Mouse (Mus musculus) monocyte, adult 2 months (primary cell): ENCODE data around the gene Tenm1.

ENCODE experiments used
- DNase-seq, 2 experiments: peaks; one replicate each; pipeline ENCODE4 v3.0.0; 2022; ENCODE audit warnings: low spot score in 2 of 2, low read depth in 1 of 2

Gene Tenm1

DNA sequence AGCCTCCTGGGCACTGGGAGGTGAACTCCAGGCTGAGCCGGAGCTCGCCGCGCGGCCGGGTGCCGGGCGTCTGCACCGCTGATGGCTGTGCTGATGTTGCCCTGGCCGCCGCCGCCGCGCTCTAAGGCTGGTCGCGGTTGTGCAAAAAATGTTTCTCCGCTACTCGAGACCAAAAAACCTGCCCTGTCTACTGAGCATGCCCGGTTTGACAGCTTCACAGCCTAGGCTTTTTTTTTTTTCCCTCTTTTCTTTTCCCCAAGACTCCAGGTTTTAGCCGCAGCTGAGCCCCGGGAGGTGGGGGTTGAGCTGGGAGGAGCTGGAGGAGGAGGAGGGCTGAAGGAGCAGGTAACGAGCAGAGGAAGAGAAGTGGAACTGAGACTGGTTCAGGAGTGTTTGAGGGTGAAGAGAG lies at the start of gene Tenm1:
Tenm1 (minus strand) TSS at position 272 of the 409 bp plus-strand sequence.
- no peak for DNase-seq

DNA sequence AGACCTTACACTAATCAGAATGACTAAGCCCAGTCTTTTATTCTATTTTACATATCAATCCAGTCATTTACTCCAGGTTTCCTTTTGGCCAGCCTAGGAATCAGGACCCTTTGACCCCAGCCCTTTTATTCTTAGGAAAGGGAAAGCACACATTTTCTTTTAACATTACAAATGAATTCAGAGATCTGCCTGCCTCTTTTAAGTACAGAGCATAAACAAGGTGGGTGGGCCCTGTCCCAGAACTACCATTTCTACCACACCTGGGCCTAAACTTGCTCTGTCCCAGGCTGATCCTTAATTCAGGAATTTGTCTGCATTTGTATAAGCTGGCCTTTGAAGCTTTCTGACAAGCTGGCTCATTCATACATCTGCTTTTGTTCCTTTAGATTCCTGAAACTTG lies 38.4 kb upstream of the Tenm1 start:
- no peak for DNase-seq

DNA sequence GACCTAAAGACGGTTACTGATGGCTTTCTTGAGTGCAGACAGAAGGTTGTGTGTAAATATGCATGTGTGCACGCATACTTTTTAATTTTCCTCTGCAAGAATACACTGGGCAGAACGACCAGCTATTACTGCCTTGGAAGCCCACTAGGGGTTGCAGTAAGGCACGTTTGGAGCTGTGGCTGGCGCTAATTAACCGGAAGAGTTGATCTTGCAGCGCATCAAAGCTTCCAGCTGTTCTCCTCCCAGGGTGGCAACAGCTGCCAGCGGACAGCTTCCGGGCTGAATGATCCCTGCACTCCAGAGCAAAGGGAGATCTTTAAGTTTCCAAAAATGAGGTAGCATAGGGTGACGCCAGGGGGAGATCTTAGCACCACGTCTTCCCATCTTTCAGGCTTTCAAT lies 1.7 kb upstream of the Tenm1 start:
- DNase-seq = no peak

DNA sequence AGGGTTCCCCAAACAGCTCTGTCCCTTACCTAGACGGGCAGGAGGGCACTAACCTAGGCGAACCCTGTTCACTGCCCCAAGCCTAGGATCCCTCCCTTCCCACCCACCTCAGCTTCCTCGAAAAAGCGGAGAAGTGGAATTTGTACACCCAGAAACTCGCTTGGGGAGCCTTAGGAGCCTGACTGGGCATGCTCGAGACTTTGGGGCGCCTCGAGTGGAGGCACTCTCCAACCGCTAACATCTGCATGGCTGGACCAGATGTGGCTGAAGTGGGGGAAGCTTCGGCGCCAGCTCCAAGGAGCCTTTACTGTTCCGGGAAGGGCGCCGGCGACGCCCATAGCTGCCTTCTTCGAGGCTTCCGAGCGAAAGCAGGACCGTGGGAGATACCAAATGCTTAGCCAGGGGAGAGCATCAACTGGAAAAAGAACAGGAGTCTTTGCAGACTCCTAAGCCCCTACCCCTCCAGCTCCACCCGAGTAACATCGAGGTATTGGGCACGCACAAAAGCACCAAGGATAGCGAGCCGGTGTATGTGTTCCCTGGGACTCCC lies 1.1 kb upstream of the Tenm1 start:
- DNase-seq = no peak

DNA sequence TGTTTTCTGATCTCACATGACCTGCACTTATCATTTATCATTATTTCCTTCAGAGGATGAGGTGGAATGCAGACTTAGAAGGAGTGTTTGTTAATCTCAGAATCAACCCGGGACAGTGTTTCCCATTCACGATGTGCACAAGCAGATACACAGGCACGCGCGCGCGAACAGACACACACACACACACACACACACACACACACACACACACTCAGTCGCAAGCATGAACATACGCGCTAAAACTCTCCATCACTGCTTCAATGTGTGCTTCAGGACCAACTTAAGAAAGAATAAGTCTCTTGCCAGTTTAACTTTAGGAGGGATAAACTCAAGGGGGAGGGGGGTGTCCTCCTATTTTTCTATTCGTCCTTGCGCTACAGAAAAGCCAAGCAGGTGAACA lies 411 bp upstream of the Tenm1 start:
- no peak for DNase-seq

DNA sequence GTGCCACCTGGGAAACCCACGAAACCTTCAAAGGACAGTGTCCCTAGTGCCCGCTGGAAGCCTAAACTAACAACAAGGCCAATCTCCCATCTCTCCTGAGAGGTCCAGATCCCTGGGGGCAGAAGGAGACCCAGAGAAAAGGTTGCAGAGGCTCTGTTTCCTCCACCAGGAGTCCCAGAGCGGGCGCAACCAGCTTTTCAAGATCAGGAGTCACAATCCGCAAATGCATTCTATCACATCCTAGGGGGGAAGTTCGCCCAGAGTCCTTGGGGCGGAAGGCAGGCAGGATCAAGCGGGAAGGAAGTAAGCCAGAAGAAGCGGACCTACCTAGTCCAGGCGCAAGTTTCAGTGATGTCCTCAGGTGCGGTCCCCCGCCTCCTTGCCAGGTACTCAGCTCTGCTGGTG lies 963 bp downstream of the Tenm1 start:
- DNase-seq = no peak

DNA sequence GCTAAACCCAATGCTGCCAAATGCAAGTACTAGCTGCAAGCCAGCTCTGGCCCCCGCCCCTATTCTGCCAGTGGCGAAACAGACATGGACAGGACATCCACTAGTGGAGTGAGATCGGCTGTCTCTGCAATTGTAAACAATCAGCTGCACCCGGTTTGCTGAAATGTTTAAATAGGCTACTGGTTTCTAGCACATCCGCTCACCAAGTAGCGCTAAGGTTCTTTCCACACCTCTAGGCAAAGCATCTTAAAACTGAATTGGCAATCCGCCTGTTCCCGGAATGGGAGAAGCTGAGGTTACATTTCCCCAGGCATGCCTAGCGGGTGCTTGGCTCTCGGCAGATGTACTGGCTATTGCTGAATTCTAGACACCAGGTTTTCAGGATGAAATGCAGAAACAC lies 1.8 kb downstream of the Tenm1 start:
- DNase-seq = no peak

DNA sequence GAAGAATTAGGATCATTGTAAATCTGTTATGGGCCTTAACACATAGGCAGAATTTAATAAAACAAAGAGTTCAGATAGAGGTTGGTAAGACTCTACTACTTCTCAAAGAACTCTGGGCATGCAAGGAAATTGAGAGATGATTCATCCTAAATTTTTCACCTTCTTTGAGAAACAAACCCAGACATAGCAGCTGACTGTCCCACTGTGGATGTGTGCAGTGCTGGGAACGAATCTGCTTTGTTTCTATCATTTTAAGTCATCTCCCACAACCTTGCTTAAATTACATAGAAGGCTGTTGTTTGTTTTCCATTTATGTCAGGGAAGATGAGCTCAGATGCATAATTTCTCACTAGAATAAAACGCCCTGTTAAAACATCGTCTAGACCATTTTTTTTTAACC lies 31.0 kb downstream of the Tenm1 start:
- DNase-seq = no peak

DNA sequence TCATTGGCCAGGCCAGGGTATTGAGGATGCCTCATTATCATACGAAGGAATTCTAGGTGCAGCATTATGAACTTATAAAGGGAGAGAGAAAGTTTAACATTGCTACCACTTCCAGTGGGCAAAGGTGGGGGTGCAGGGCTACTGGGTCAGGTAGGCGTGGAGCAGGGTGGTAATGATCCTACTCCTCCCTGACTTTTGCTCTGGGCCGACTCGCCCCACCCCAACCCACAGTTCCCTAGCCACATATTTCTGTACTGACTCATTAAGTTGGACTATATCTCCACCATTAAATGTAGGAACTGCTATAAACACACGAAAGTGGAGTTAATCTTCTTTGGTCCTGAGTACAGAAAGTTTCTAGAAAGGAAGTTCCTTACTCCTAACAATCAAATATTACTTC lies 40.8 kb downstream of the Tenm1 start:
- no peak for DNase-seq

DNA sequence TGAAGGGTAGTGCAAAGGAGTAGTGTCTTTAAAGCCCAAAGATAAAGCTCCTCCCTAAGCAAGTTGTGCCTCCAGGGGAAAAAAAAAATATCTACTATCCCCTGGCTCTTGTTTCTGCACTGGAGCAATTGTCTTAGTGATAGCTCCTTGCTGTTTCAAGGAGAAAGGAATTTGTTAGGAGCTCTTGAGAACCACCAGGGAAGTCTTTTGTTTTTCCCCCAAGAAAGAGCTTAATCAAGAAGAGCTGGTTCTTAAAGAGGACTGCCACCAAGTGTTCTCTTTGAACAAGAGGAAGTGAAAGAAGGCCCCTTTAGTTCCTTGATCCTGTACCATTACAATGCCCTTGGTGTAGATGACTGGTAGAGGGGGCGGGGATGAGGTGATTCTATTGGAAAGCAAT lies 56.4 kb downstream of the Tenm1 start:
- DNase-seq = no peak

DNA sequence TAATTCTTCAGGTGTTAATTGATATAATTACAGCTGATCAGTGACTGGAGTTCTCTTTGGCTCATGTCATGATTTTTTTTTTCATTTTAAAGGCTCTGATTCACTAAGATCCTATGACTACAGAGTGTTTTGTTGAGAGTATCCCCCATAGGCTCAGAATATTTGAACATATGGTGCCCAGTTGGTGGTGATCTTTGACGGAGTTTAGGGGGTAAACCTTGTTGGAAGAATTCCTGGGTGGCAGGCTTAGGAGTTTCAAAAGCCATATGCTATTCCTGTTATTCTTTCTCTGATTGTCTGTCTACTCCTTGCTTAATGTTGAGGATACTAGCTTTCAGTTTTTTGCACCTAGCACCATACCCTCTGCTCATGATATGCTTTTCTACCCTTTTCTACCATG lies 109.6 kb downstream of the Tenm1 start:
- no peak for DNase-seq

DNA sequence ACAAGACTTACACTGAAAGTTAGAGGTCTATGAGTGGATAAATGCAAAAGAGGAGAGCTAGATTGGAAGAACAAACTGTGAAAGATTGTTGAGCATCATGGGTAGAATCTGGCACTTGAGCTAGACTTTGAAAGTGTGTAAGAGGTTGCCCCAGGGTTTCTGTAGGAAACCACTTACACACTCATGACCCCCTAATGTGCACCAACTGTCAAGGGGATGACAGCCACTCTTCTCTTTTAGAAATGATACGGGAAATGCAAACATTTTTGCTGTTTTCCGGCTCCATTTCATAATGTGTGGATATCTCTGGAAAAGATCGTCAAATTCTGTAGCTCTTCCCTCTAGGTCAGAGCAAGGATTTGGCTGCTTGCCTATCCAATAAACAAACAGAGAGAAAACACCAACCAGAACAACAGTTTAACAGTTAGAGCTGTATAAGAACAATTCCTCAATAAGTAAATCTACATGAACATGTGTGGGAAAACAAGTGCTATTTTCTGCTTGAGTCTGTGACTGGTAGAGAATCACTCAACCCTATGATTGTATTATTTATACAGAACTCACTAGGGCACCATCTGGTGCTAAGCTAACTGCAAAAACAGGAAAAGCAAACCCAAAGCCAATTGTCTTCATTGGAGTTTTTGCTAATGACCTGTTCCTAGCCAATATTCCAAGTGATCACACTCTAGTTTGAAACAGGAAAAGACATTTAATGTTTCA lies 111.0 kb downstream of the Tenm1 start:
- DNase-seq = no peak

DNA sequence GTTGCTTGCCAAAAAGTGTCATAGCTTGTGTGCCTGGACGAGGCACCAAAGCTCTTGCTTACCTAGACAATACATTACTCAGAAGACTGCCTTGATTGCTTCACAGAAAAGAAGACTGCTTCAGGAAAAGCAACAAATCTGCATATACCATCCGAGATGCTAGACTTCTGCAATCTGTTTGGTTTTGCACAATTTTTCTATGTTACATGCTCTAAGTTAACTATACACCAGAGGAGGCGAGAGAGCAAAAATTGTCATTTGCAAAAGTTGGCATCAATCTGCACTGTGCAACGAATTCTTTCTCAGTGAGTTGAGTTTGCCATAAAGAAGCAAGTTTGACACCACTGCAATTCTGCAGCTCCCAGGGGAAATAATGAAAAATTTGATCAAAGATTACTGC lies 193.1 kb downstream of the Tenm1 start:
- no peak for DNase-seq

DNA sequence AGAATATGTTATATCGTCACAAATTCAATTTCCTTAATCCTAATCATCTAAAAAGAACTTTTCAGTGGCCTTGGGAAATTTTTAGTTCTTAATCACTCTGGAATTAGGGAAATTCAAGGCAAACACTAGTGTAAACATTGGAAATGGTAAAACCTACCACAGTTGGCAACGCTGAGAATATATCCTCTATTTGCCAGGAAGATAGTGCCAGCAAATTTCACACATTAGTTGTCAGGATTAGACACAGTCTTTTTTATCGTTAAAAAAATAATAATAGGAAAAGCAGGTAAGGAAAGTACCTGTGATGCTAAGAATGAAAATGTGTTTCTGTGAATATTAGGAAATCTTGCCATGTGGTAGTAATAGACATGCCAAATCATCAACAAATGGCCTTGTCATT lies 223.9 kb downstream of the Tenm1 start:
- no peak for DNase-seq

DNA sequence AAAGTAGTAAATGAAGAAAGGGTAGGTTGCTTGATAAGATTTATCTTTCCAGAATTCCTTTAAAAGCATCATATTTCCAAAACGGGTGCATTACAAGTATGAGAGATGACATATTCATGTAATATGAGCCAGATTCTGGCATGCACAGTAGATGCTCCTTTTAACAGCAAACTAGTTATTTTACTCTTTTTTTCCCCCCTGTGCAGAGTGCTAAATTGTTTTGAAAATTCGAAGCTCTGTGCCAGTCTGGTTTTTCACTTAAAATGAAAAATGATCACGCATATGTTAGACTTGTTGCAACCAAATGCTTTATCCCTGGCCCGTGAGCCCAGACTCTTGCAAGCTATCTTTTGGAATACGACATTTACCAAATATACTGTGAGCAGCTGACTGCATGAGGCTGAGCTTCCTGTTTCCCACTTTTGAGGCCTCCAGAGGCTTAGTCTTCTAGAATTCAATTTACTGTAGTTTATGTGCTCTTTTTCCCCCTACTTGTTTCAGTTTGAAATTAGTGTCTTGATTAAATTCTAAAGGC lies 226.6 kb downstream of the Tenm1 start:
- DNase-seq = no peak

DNA sequence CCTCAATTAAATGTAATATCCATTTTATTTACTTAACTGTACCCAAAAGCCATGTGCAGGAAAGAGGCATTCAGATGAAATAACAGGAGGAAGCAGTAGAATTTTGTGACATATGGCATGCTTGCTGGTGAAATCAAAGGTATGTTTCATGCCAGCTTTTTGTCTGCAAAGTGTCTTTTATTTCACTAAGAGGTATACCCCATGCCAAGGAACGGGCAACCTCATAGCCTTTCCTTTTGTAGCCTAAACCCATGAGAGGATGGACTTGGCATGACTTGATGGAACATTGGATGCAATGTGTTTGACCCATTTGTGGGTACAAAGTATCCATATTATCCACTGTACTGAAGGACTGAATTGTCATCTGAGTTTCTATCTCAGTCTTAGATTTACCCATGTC lies 246.0 kb downstream of the Tenm1 start:
- DNase-seq = no peak

DNA sequence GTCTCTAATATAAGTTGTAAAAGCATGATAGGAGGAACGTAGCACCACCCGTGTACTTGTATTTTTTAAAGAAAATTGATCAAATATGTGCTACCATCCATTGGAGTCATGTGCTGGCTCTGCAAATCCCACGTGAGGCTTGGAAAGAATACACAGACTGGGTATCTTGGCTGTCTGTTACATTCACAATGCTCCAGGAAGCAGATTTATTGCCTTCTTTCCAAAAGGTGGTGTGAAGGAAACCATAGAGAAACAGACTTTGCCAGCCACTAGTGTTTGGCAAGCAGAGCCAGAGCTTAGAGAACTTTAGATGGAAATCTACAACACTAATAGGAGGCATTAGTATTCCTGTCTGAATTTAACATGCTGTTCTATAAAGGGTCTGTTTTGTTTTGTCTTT lies 277.4 kb downstream of the Tenm1 start:
- DNase-seq = no peak

DNA sequence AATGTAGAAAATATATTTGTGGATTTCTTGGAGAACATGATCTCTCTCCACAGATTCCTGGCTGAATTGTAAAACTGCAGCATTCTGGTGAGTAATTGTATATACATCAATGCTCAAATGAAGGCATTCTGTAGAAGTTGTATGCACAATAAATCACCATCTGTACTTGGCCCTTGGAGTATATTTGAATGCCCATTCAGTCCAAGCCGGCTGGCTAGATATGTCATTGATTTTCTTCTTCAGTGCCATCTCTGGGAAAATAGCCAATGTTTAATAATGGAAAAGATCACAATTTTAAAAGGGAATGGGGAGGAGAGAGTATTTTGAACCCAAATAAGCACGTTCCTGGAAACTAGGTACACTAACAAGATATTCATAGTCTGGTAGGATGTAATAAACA lies 299.2 kb downstream of the Tenm1 start:
- DNase-seq = no peak

DNA sequence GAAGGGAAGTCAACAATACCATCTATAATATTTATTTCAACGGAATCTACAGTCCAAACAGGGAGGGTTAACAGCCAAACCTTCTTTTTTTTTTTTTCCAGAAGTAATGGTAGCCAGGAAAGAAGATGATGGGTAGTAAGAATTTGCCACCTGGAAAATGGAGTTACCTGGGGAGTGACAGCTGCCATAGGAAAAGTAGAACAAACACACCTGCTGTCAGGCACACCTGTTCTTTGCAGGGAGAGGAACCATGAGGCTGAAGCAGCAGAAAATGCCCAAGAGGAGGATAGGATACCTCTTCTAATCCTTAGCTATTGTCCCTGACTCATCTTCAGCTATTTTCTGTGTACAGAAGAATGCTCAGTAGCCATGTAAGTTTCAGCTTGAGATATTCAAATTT lies 306.4 kb downstream of the Tenm1 start:
- no peak for DNase-seq

DNA sequence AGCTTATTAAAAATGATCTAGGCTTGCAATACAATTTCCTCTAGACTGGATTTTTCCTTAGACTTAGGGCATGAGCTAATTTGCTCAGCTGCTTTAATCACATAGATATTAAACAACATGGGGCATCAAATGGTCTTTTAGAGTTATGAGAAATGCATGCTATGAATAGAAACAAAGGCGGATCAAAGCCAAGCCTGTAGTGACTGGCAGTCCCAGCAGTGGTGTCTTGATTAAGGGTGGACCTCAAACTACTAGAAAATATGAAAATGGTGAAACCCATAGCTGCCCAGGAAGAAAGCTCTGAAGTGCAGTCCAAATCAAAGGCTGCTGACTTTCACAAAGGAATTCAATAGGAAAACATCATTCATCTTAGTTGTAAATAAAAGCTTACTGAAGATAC lies 306.9 kb downstream of the Tenm1 start:
- DNase-seq = no peak

DNA sequence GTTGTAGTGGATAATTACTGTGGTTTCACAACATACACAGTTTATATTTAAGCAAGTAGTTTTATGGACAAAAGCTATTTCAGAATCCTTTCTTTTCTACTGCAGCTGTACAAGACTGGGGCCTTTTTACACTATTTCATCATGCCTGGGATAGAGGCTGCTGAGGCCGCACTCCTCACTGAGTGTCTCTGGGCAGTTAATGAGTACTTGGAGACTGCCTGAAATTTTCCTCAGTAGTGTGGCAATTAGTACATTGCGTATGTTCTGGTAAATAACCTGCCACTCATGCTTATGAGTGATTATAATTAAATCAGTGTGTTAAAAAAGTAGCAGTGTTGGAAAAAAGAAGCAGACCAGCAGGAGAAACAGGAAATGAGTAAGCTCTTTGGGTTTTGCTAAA lies 442.8 kb downstream of the Tenm1 start:
- no peak for DNase-seq

DNA sequence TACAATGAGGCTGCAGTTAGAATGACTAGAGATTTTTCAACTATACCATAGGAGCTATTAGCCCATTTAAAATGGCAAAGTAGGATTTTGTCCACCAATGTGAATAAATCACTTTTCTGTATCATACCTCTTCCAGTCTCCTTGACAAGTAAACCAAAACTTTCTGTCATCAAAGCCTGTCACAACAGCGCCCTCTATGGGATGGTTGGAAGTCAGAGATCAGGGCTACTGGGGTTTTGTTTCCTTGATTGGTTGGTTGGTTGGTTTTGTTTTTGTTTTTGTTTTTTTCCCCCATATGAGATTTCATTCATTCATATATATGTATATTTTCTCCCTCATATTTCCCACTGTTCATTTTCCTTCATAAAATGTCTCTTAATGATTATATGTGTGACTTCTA lies 455.4 kb downstream of the Tenm1 start:
- no peak for DNase-seq

DNA sequence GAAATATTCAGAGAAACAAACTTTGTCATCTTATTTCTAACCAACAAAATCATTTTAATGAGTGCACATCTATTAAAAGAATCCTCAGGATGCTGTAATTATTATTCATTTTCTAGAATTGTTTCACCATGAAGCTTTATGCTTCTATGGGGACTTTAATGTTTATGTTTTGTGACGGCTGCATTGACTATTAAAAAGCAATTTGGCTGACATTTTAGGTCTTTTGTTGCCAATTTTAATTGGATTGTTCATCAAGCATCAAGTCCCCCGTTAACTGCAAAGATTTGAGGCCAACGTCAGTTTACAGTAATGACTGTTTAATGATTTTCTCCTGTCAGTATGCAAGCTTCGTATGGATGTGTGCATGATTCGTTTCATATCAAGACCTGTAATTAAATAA lies 461.3 kb downstream of the Tenm1 start:
- DNase-seq = no peak
